In genomic region chr15:61905165-61905845, GRCm38 (mm10) we compare ENCODE assay signal across 27 mouse cellular contexts.
DNase-seq lines count a peak whose midpoint lies in the region; ATAC-seq lines count a peak whose summit lies in the region.
"Had no signal": no experiment of that assay in that cellular context is flagged by ENCODE, and none has a peak within 500 bp of the region (broad histone marks: within the 10 kb centered on the region; RNA-seq: fewer than 3 reads in every experiment).

No protein-coding gene starts in this region.

- no peak overlapping the region for H3K4me2 ChIP-seq in intestine, embryonic 14.5 days (ENCODE audit: low read length)
- H3K4me2 ChIP-seq in intestine, embryonic 15.5 days (replicated peaks): no peak overlapping the region
- no peak overlapping the region for H3K4me2 ChIP-seq in stomach, embryonic 16.5 days (ENCODE audit: low read depth, low read length)
- H3K4me2 ChIP-seq: embryonic facial prominence, embryonic 13.5 days; forebrain, embryonic 12.5 days; forebrain, embryonic 15.5 days; heart, embryonic 12.5 days; heart, embryonic 15.5 days; hindbrain, embryonic 12.5 days; hindbrain, embryonic 15.5 days had no signal

- H3K9ac ChIP-seq in intestine, embryonic 14.5 days (ENCODE audit: low read length): no peak overlapping the region
- H3K9ac ChIP-seq in intestine, embryonic 15.5 days: no peak overlapping the region
- H3K9ac ChIP-seq in stomach, embryonic 16.5 days (ENCODE audit: low read length): no peak overlapping the region
- H3K9ac ChIP-seq: embryonic facial prominence, embryonic 13.5 days; forebrain, embryonic 12.5 days; forebrain, embryonic 15.5 days; heart, embryonic 12.5 days; heart, embryonic 15.5 days; hindbrain, embryonic 12.5 days; hindbrain, embryonic 15.5 days had no signal

- 75% methylated on average over 5 of the region's 5 CpGs for WGBS in intestine, embryonic 14.5 days
- 67% methylated on average over 5 of the region's 5 CpGs for WGBS in intestine, embryonic 15.5 days
- 35% methylated on average over 5 of the region's 5 CpGs for WGBS in large intestine, adult 2 months
- WGBS in stomach, embryonic 16.5 days: 75% methylated on average over 5 of the region's 5 CpGs

- peak overlapping the region; percentile 51; the same call in 1 of the 2 replicates for H3K27ac ChIP-seq in intestine, embryonic 14.5 days (ENCODE audit: low read depth)
- H3K27ac ChIP-seq in intestine, embryonic 15.5 days: peak overlapping the region; percentile 56; the same call in 1 of the 2 replicates
- H3K27ac ChIP-seq in stomach, embryonic 16.5 days (ENCODE audit: low read length): no peak overlapping the region
- H3K27ac ChIP-seq: embryonic facial prominence, embryonic 10.5 days; embryonic facial prominence, embryonic 13.5 days; forebrain, embryonic 12.5 days; forebrain, embryonic 15.5 days; heart, embryonic 15.5 days; hindbrain, embryonic 12.5 days; hindbrain, embryonic 15.5 days had no signal

- no peaks in the 10 kb centered on the region for H3K36me3 ChIP-seq in intestine, embryonic 14.5 days (ENCODE audit: control insufficient read depth, insufficient read depth, low read length)
- H3K36me3 ChIP-seq in intestine, embryonic 15.5 days: no peaks in the 10 kb centered on the region
- no peaks in the 10 kb centered on the region for H3K36me3 ChIP-seq in stomach, embryonic 16.5 days (ENCODE audit: control insufficient read depth, insufficient read depth, low read length)
- H3K36me3 ChIP-seq: embryonic facial prominence, embryonic 10.5 days; embryonic facial prominence, embryonic 13.5 days; forebrain, embryonic 12.5 days; forebrain, embryonic 15.5 days; heart, embryonic 12.5 days; heart, embryonic 15.5 days; hindbrain, embryonic 12.5 days; hindbrain, embryonic 15.5 days had no signal

- ATAC-seq in intestine, embryonic 14.5 days (replicated peaks; ENCODE audit: low FRiP score, low TSS enrichment, low read depth): peak; percentile 95
- ATAC-seq in intestine, embryonic 15.5 days: peak; percentile 99
- peak; percentile 69; the same call in 1 of the 2 replicates for ATAC-seq in stomach, embryonic 16.5 days (ENCODE audit: insufficient read depth, low FRiP score)
- ATAC-seq: CD4-positive, CD25-positive, alpha-beta regulatory T cell, adult 4 months; forebrain, embryonic 15.5 days had no signal

- H3K4me3 ChIP-seq in intestine, embryonic 14.5 days (ENCODE audit: low read depth, low read length): no peak overlapping the region
- H3K4me3 ChIP-seq in intestine, embryonic 15.5 days (replicated peaks): no peak overlapping the region
- H3K4me3 ChIP-seq in stomach, embryonic 16.5 days (replicated peaks; ENCODE audit: low read length): no peak overlapping the region
- H3K4me3 ChIP-seq: embryonic facial prominence, embryonic 10.5 days; embryonic facial prominence, embryonic 13.5 days; erythroblast, embryonic 14.5 days; forebrain, embryonic 12.5 days; forebrain, embryonic 15.5 days; heart, embryonic 12.5 days; heart, embryonic 15.5 days; hindbrain, embryonic 12.5 days; hindbrain, embryonic 15.5 days had no signal

- H3K9me3 ChIP-seq in intestine, embryonic 14.5 days (ENCODE audit: control insufficient read depth, low read length): no peaks in the 10 kb centered on the region
- no peaks in the 10 kb centered on the region for H3K9me3 ChIP-seq in intestine, embryonic 15.5 days
- H3K9me3 ChIP-seq in stomach, embryonic 16.5 days (replicated peaks; ENCODE audit: control insufficient read depth, low read length): no peaks in the 10 kb centered on the region
- H3K9me3 ChIP-seq: embryonic facial prominence, embryonic 10.5 days; embryonic facial prominence, embryonic 13.5 days; forebrain, embryonic 12.5 days; forebrain, embryonic 15.5 days; heart, embryonic 12.5 days; heart, embryonic 15.5 days; hindbrain, embryonic 12.5 days; hindbrain, embryonic 15.5 days had no signal

- no peaks in the 10 kb centered on the region for H3K27me3 ChIP-seq in intestine, embryonic 14.5 days (replicated peaks; ENCODE audit: control insufficient read depth, insufficient read depth, low read length)
- H3K27me3 ChIP-seq in intestine, embryonic 15.5 days (replicated peaks): no peaks in the 10 kb centered on the region
- no peaks in the 10 kb centered on the region for H3K27me3 ChIP-seq in stomach, embryonic 16.5 days (ENCODE audit: control insufficient read depth, insufficient read depth, low read length)
- H3K27me3 ChIP-seq: embryonic facial prominence, embryonic 13.5 days; forebrain, embryonic 12.5 days; forebrain, embryonic 15.5 days; heart, embryonic 12.5 days; heart, embryonic 15.5 days; hindbrain, embryonic 12.5 days; hindbrain, embryonic 15.5 days had no signal

- no peaks in the 10 kb centered on the region for H3K4me1 ChIP-seq in intestine, embryonic 14.5 days (replicated peaks; ENCODE audit: control insufficient read depth, insufficient read depth, low read length)
- H3K4me1 ChIP-seq in intestine, embryonic 15.5 days (replicated peaks): 0 out of 2 replicates have a peak, but pooled peaks cover 2% of the 10 kb centered on the region
- H3K4me1 ChIP-seq in stomach, embryonic 16.5 days (ENCODE audit: control insufficient read depth, insufficient read depth, low read length): no peaks in the 10 kb centered on the region
- H3K4me1 ChIP-seq: embryonic facial prominence, embryonic 10.5 days; embryonic facial prominence, embryonic 13.5 days; forebrain, embryonic 12.5 days; forebrain, embryonic 15.5 days; heart, embryonic 12.5 days; heart, embryonic 15.5 days; hindbrain, embryonic 12.5 days; hindbrain, embryonic 15.5 days had no signal

- peak; percentile 61 for DNase-seq in intestine, embryonic 14.5 days (ENCODE audit: low spot score)
- peak; percentile 66 for DNase-seq in large intestine, adult 2 months (ENCODE audit: low read depth, low spot score)
- DNase-seq in lung, postnatal 36 days: no peak
- DNase-seq in thymus, postnatal 14 days: no peak
- no peak for DNase-seq in gastrocnemius, adult 18-20 months (ENCODE audit: low spot score)
- DNase-seq: adrenal gland, adult 8-10 months; adrenal gland, postnatal 25 days; cerebellum, adult 11-12 months; cerebellum, adult 8-10 months; cerebellum, postnatal 10 days; cerebellum, postnatal 36 days; embryo, embryonic 11 days; gastrocnemius, postnatal 10 days; gastrocnemius, postnatal 36 days; heart, postnatal 10 days had no signal

Comparison
In these comparisons a context has a peak if more than half of its experiments do, and no peak if none do; other contexts are left out.
1. DNase-seq: peak in intestine, embryonic 14.5 days (single experiment) and large intestine, adult 2 months (single experiment); none in lung, postnatal 36 days (single experiment), thymus, postnatal 14 days (single experiment) and gastrocnemius, adult 18-20 months (single experiment).
2. Peak in every context shown above with its lines, with median percentiles within 50 percentile points of each other: ATAC-seq.